Mouse (Mus musculus) small intestine, adult 2 months (tissue): ENCODE results near the gene Plcd3.

ENCODE experiments used
- CTCF ChIP-seq: fragments of 200-500 bp; IDR thresholded peaks from 2 replicates; pipeline ENCODE4 v1.5.1; 2012; ENCODE audit warnings: low read depth, mild to moderate bottlenecking, control low read depth, inconsistent platforms, low read length, moderate library complexity, mixed read lengths; ENCODE audit not compliant: insufficient replicate concordance, insufficient read length; ENCODE audit errors: extremely low read depth
- POLR2A ChIP-seq: fragments of 200-500 bp; IDR thresholded peaks from 2 replicates; pipeline ENCODE4 v1.6.1; 2012; ENCODE audit warnings: low read depth, mild to moderate bottlenecking, control low read depth, inconsistent platforms, low read length, moderate library complexity

DNA sequence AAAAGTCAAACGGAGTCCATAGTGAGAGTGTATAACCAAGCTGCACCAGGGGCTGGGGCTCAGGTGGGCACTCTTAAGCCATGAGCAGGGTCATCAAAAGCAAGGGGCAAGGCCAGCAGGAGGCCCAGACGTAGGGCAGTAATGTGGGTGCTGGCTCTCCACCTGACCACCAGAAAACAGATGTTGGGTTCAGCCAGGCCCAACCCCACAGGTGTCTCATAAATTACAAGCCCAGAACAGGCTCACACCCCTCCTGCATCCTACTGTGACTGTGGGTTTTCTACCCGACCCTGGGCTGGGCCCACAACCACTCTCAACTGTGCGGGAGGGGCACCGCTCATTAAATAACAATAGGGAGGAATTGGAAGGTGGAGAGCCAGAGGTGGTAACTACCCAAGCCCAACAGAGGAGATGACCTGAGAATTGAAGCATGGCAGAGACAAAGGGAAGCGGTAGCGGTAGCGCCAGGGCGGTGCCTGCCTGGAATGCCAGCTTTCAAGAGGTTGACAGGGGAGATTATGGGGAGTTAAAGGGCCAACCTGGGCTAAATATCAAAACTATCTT is 6.3 kb downstream of the Plcd3 start:
- TF ChIP-seq POLR2A (no peak), CTCF (no peak)
